Mouse (Mus musculus): ENCODE measurements around the gene St7.

DNA sequence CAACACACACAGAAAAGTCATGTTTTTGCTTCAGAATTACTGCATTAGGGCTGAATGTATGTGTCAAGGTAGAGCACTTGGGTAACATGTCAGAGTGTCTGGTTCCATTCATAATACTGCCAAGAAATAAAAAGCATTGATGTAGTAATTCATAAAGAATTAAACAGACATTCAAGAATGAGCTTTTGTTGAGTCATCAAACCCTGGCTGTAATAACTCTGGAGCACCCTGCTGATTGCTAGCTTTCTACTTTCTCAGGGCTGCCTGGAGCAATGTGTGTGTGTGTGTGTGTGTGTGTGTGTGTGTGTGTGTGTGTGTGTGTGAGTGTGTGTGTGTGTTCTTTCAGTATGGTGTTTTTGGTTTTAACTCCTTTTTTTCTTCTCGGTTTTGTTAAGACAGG is 78.7 kb downstream of the St7 start:
- TF ChIP-seq EP300 (IDR thresholded peaks at IDR 0.05; ENCODE audit: low read depth) (no peak), CTCF (IDR thresholded peaks at IDR 0.05; ENCODE audit: low read depth) (no peak)
